Mouse (Mus musculus) erythroblast, adult 5-6 weeks (primary cell): Measurements from ENCODE around the gene Ninl. TPM values are rescaled to one million over a fixed set of nuclear protein-coding genes. Genes with fewer than 3 reads are reported as not detected.
"Not testable (repeated sequence)": the region's sequence is repeated elsewhere in the genome, so short reads cannot be mapped to it uniquely, and the experiment has no call there.

ENCODE experiments used
- ATAC-seq: replicated peaks from 2 replicates; pipeline ENCODE4 v1.8.0; 2016; ENCODE audit warnings: moderate number of reproducible peaks, mild to moderate bottlenecking, moderate TSS enrichment, inconsistent platforms; ENCODE audit not compliant: poor library complexity, low FRiP score, severe bottlenecking
- total RNA-seq, 2 experiments: library from RNA; stranded (forward) in 1 of 2; stranded (reverse) in 1 of 2; fragments of 150-400 nt in 1 of 2; fragments of 200-764, 138-1000 nt in 1 of 2; gene quantifications; 2 replicates each; pipeline versions ENCODE4 v1.2.3 to v1.2.4; 2015 to 2017; ENCODE audit warnings: low replicate concordance in 2 of 2

The Ninl gene
- total RNA-seq, 2 experiments from 2014 or later, result 16.9 to 71.1 TPM

DNA sequence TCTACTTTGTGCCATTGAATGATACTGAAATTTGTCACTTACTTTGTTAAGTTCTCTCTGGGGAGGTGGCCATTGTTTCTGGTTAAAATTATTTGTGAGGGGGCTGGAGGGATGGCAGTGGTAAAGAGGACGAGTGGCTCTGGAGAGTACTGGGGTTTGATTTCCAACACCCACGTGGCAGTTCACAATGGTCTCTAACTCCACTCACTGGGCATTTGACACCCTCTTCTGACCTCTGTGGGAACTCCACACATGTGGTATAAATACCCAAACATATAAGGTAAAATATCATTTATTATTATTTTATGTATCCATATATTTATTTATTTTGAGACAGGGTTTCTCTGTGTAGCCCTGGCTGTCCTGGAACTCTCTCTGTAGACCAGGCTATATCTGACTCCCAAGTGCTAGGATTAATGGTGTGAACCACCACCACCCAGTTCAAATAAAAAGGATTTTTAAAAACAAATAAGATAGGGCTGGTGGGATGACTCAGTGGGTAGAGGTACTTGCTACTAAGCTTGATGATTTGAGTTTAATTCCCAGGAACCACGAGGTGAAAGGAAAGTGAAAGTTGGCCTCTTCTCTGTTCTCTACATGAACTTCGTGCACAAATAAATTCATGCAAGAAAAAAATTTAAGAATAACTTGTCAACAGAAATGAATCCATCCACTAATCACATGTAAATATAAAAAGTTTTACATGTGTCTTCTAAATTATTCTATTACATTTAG is 124.2 kb downstream of the Ninl start:
- no peak for ATAC-seq

DNA sequence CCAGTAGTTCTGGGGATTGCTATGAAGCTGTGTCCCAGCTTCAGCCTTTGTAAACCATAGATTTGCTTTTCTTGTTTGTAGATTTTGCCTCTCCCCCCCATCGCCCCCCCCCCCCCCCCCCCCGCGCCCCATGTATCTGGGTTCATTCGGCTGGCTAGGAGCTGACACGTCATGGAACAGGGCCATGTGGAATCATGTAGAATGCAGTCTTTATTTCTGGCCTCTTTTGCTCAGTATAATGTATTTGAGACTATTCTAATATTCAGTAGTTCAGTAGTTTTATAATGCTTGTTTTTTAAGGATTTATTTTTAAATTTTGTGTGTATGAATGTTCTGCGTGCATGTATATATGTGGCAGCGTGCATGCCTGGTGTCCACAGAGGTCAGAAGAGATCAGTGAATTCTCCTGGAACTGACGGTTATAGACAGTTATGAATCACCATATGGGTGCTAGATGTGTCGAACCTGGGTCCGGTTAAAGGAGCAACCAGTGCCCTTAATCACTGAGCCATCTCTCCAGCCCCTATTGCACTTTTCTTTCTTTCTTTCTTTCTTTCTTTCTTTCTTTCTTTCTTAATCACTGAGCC is 128.8 kb downstream of the Ninl start:
- ATAC-seq, result no peak

GRCm38 (mm10) chr2:150909429-150910039 is 129.6 kb downstream of the Ninl start:
- ATAC-seq, result peak; percentile 95

DNA sequence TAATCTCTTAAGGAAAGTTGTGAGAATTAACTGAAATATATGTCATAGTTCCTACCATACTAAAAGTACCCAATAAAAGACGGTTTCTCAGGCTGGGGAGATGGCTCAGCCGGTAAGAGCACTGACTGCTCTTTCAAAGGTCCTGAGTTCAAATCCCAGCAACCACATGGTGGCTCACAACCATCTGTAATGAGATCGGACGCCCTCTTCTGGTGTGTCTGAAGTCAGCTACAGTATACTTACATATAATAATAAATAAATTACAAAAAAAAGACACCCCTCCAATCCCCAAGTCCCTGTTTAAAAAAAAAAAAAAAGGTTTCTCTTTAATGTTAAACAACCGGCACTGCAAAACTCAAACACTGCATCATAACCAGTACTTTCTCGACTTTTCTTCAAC is 130.3 kb downstream of the Ninl start:
- ATAC-seq, result not testable (repeated sequence)

DNA sequence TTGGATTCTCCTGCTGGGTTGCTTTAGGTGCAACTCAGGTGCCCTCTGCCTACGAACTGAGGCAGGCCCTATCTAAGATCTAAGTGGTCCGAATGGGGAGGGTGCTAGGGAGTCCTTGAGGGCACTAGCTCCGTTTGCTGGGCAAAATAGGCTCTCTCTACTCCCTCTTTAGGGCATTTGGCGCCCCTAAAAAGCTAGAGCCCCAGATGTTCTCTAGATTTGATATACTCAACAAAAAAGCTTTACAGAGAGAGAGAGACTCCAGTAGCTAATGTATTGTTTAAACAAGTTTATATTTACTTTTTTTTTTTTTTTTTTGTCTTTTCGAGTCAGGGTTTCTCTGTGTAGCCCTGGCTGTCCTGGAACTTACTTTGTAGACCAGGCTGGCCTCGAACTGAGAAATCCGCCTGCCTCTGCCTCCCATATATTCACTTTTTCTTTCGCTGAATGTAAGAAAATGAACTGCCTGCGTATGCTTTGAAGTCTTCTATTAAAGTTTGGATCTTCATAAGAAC is 134.2 kb downstream of the Ninl start, which contains the start of gene Gins1:
Gene Gins1 (plus strand): TSS at position 465 of the 515 bp plus-strand sequence.
- ATAC-seq, result peak; percentile 68

DNA sequence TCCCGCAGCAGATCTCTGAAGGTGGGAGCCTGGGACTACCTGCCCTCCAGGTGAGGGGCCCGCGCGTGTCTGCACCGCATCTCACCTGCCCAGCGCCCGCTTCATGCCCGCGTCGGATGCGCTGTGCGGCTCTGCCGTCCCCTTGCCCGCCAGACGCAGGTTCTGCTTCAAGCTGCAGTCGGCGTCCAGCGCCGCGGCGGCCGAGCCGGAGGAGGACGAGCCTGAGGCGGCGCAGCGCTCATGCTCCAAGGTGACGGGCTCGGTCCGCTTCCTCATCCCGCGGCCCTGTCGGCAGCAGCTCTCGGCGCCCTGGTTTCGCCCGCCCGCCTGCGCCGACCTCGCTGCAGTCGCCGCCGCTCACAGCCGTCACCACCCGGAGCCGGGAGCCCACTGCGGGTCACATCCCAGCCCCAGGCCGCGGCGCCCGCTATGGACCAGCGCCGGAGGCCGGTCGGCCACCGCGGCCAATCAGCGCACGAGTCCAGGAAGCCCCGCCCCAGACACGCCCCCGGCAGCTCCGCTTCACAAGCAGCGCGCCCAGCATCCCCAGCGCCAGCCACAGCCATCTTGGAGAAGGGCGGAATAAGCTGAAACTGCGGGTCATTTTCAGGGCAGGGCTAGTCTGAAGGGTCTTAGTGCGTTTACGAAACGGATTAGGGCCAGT is 134.8 kb downstream of the Ninl start, which contains the start of gene Abhd12:
Gene Abhd12 (minus strand): TSS at position 470 of the 664 bp plus-strand sequence.
- peak; percentile 96 for ATAC-seq

DNA sequence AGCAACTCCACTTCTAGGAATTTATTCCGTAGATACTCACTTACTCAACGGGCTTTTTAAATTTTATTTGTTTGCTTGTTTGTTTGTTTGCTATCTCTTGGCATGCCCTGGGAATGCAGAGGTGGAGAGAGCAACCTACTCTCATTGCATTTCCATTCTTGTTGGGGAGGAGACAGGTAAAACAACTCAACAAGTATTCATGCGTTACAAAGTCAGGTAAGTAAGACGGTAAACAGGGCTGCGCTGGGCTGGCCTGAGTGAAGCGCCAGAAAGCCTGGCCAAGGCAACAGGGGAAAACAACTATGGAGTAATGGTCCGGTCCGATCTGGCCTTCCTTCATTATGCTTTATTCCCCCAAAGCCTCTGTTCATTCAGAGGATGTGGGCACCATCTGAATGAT is 136.8 kb downstream of the Ninl start:
- ATAC-seq, result no peak

- no peak for ATAC-seq
Measured at GRCm38 (mm10) chr2:150900341-150900740, 138.8 kb downstream of the Ninl start.

- ATAC-seq, result no peak
Measured at GRCm38 (mm10) chr2:150895691-150896252, 143.4 kb downstream of the Ninl start.

DNA sequence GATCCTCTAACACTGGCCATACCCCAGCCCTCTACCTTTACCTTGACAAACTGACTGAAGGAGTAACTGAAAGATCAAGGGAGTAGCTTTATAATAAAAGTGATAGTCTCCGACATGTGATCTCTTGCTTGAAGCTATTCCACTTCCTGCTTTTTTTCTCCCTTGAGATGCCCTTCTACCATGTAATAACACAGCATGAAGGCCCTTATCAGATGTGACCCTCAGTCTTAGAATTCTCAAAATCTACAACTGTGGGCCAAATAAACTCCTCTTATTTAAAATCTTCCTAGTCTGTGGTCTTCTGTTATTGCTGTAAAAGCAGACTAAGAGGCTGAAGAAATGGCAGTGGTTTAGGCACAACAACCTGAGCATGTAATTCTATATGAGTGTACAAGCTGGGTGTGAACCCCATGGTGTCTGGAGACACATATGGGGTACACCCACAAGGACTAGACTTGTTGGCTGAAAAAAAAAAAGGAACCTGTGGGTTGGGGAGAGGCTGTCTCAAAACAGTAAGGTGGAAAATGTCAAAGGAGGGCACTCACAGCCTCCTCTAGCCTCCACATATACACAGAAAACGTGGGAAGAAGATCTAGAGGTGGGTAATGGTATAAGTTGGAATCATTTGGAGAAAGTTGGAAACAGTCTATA is 144.4 kb downstream of the Ninl start:
- no peak for ATAC-seq

GRCm38 (mm10) chr2:150887370-150887769 is 151.8 kb downstream of the Ninl start:
- ATAC-seq, result no peak

DNA sequence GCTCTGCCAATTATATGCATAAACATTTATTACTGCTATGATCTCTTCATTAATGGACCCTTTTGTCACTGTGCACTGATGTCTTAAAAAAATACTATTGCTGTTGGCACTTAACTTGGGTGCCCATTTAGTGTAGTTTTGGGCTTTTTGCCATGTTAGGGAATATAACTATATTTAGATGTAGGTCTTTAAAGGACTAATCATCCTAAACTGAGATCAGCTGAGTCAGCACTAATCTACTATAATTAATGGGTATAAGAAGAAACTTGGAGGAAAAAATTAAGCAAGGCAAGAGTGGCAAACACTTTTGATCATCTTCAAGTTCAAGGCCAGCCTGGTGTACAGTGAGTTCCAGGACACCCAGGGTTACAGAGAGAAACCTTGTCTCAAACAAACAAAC is 152.9 kb downstream of the Ninl start:
- ATAC-seq, result no peak

- ATAC-seq, result no peak
Measured at GRCm38 (mm10) chr2:150885814-150886213, 153.4 kb downstream of the Ninl start.

- ATAC-seq, result 0 out of 2 replicates have a peak, but pooled peaks have one; percentile 17
Measured at GRCm38 (mm10) chr2:150884779-150885110, 154.4 kb downstream of the Ninl start.

Other genes starting within 250 kb of the Ninl start
- gene Abhd12, start 134.6 kb downstream of the Ninl start, total RNA-seq (2015; ENCODE audit: low replicate concordance), result 14.6 and 26.1 TPM in 2 replicates
- gene Abhd12, start 134.6 kb downstream of the Ninl start, total RNA-seq (2017; ENCODE audit: low replicate concordance), result 13.4 and 42.8 TPM in 2 replicates
- 6.0 and 21.3 TPM in 2 replicates for gene Gins1, start 134.0 kb downstream of the Ninl start, total RNA-seq (2015; ENCODE audit: low replicate concordance)
- 21.1 and 23.8 TPM in 2 replicates for gene Gins1, start 134.0 kb downstream of the Ninl start, total RNA-seq (2017; ENCODE audit: low replicate concordance)
- gene Nanp, start within 50 bp of the Ninl start, total RNA-seq (2015; ENCODE audit: low replicate concordance), result 22.1 and 31.6 TPM in 2 replicates
- gene Nanp, start within 50 bp of the Ninl start, total RNA-seq (2017; ENCODE audit: low replicate concordance), result 16.5 and 43.2 TPM in 2 replicates
- not detected in 2 replicates for gene Gm14151, start 53.0 kb upstream of the Ninl start, total RNA-seq (2015; ENCODE audit: low replicate concordance)
- not detected in 2 replicates for gene Gm14151, start 53.0 kb upstream of the Ninl start, total RNA-seq (2017; ENCODE audit: low replicate concordance)
- gene Gm14147, start 58.9 kb upstream of the Ninl start, total RNA-seq (2015; ENCODE audit: low replicate concordance), result not detected in 2 replicates
- gene Gm14147, start 58.9 kb upstream of the Ninl start, total RNA-seq (2017; ENCODE audit: low replicate concordance), result 0.56 TPM in 1 of 2 replicates, not detected in the other